Mouse (Mus musculus): Measurements from ENCODE around the gene Gpld1. TPM values are rescaled to one million over a fixed set of nuclear protein-coding genes. Genes with fewer than 3 reads are reported as not detected.

Gpld1 gene
- total and polyA plus RNA-seq, 3 experiments, result 0.01 to 0.22 TPM; not detected in 1

GRCm38 (mm10) chr13:24955091-24955490, 12.1 kb downstream of the Gpld1 start:
- H3K9me3 ChIP-seq (replicated peaks), result no peaks in the 10 kb centered on the region
- H3K27me3 ChIP-seq (ENCODE audit: insufficient read depth, low read length), result peaks cover 10% of the 10 kb centered on the region
- H3K4me3 ChIP-seq (ENCODE audit: low read depth, low read length), result no peak overlapping the region
- TF ChIP-seq TAL1 (conservative IDR thresholded peaks at IDR 0.05; ENCODE audit: low read depth, low read length) (no peak), GATA1 (IDR thresholded peaks at IDR 0.05; ENCODE audit: borderline replicate concordance, low read length) (no peak), CTCF (IDR thresholded peaks at IDR 0.05; ENCODE audit: low read depth, low read length) (no peak), GATA2 (IDR thresholded peaks at IDR 0.05; ENCODE audit: borderline replicate concordance, low read depth, low read length) (no peak), POLR2AphosphoS5 (IDR thresholded peaks at IDR 0.05; ENCODE audit: insufficient replicate concordance, low read depth, low read length) (no peak)
- ATAC-seq (ENCODE audit: extremely low read depth, insufficient number of reproducible peaks, low FRiP score, poor library complexity, severe bottlenecking) (no peak), DNase-seq (ENCODE audit: low spot score) (no peak)
- H3K4me1 ChIP-seq (ENCODE audit: insufficient read depth, low read depth, low read length), result no peaks in the 10 kb centered on the region
- H3K36me3 ChIP-seq (replicated peaks), result no peaks in the 10 kb centered on the region

- Histone ChIP-seq H3K4me1 (ENCODE audit: insufficient read depth, low read depth, low read length) (no peaks in the 10 kb centered on the region), H3K4me3 (ENCODE audit: low read depth, low read length) (no peak overlapping the region), H3K9me3 (replicated peaks) (no peaks in the 10 kb centered on the region), H3K27me3 (ENCODE audit: insufficient read depth, low read length) (peaks cover 10% of the 10 kb centered on the region), H3K36me3 (replicated peaks) (no peaks in the 10 kb centered on the region)
- no peak for DNase-seq (ENCODE audit: low spot score)
- ATAC-seq (ENCODE audit: extremely low read depth, insufficient number of reproducible peaks, low FRiP score, poor library complexity, severe bottlenecking), result no peak
- no peak for TF ChIP-seq GATA2 (IDR thresholded peaks at IDR 0.05; ENCODE audit: borderline replicate concordance, low read depth, low read length)
- no peak for TF ChIP-seq CTCF (IDR thresholded peaks at IDR 0.05; ENCODE audit: low read depth, low read length)
- TF ChIP-seq GATA1 (IDR thresholded peaks at IDR 0.05; ENCODE audit: borderline replicate concordance, low read length), result no peak
- TF ChIP-seq POLR2AphosphoS5 (IDR thresholded peaks at IDR 0.05; ENCODE audit: insufficient replicate concordance, low read depth, low read length), result no peak
- no peak for TF ChIP-seq TAL1 (conservative IDR thresholded peaks at IDR 0.05; ENCODE audit: low read depth, low read length)
Observed at GRCm38 (mm10) chr13:24955500-24955899, 12.5 kb downstream of the Gpld1 start.

GRCm38 (mm10) chr13:24958671-24959070, 15.7 kb downstream of the Gpld1 start:
- Histone ChIP-seq H3K36me3 (replicated peaks) (no peaks in the 10 kb centered on the region), H3K9me3 (replicated peaks) (no peaks in the 10 kb centered on the region), H3K27me3 (ENCODE audit: insufficient read depth, low read length) (peaks cover 5% of the 10 kb centered on the region), H3K4me3 (ENCODE audit: low read depth, low read length) (no peak overlapping the region), H3K4me1 (ENCODE audit: insufficient read depth, low read depth, low read length) (no peaks in the 10 kb centered on the region)
- no peak for ATAC-seq (ENCODE audit: extremely low read depth, insufficient number of reproducible peaks, low FRiP score, poor library complexity, severe bottlenecking)
- no peak for TF ChIP-seq CTCF (IDR thresholded peaks at IDR 0.05; ENCODE audit: low read depth, low read length)
- TF ChIP-seq GATA1 (IDR thresholded peaks at IDR 0.05; ENCODE audit: borderline replicate concordance, low read length), result no peak
- no peak for TF ChIP-seq GATA2 (IDR thresholded peaks at IDR 0.05; ENCODE audit: borderline replicate concordance, low read depth, low read length)
- no peak for TF ChIP-seq POLR2AphosphoS5 (IDR thresholded peaks at IDR 0.05; ENCODE audit: insufficient replicate concordance, low read depth, low read length)
- TF ChIP-seq TAL1 (conservative IDR thresholded peaks at IDR 0.05; ENCODE audit: low read depth, low read length), result no peak
- DNase-seq (ENCODE audit: low spot score), result no peak

- no peaks in the 10 kb centered on the region for H3K36me3 ChIP-seq (replicated peaks)
- H3K4me3 ChIP-seq (ENCODE audit: low read depth, low read length), result no peak overlapping the region
- no peak for TF ChIP-seq TAL1 (conservative IDR thresholded peaks at IDR 0.05; ENCODE audit: low read depth, low read length)
- no peak for TF ChIP-seq POLR2AphosphoS5 (IDR thresholded peaks at IDR 0.05; ENCODE audit: insufficient replicate concordance, low read depth, low read length)
- TF ChIP-seq CTCF (IDR thresholded peaks at IDR 0.05; ENCODE audit: low read depth, low read length), result no peak
- TF ChIP-seq GATA1 (IDR thresholded peaks at IDR 0.05; ENCODE audit: borderline replicate concordance, low read length), result no peak
- no peak for TF ChIP-seq GATA2 (IDR thresholded peaks at IDR 0.05; ENCODE audit: borderline replicate concordance, low read depth, low read length)
- peaks cover 5% of the 10 kb centered on the region for H3K27me3 ChIP-seq (ENCODE audit: insufficient read depth, low read length)
- ATAC-seq (ENCODE audit: extremely low read depth, insufficient number of reproducible peaks, low FRiP score, poor library complexity, severe bottlenecking) (no peak), DNase-seq (ENCODE audit: low spot score) (no peak)
- H3K9me3 ChIP-seq (replicated peaks), result no peaks in the 10 kb centered on the region
- no peaks in the 10 kb centered on the region for H3K4me1 ChIP-seq (ENCODE audit: insufficient read depth, low read depth, low read length)
Observed at GRCm38 (mm10) chr13:24960084-24960483, 17.1 kb downstream of the Gpld1 start.

GRCm38 (mm10) chr13:24962119-24962518, 19.2 kb downstream of the Gpld1 start:
- ATAC-seq (ENCODE audit: extremely low read depth, insufficient number of reproducible peaks, low FRiP score, poor library complexity, severe bottlenecking) (no peak), DNase-seq (ENCODE audit: low spot score) (no peak)
- Histone ChIP-seq H3K4me3 (ENCODE audit: low read depth, low read length) (no peak overlapping the region), H3K27me3 (ENCODE audit: insufficient read depth, low read length) (peaks cover 5% of the 10 kb centered on the region), H3K4me1 (ENCODE audit: insufficient read depth, low read depth, low read length) (no peaks in the 10 kb centered on the region), H3K36me3 (replicated peaks) (no peaks in the 10 kb centered on the region), H3K9me3 (replicated peaks) (no peaks in the 10 kb centered on the region)
- TF ChIP-seq GATA2 (IDR thresholded peaks at IDR 0.05; ENCODE audit: borderline replicate concordance, low read depth, low read length), result no peak
- no peak for TF ChIP-seq GATA1 (IDR thresholded peaks at IDR 0.05; ENCODE audit: borderline replicate concordance, low read length)
- no peak for TF ChIP-seq TAL1 (conservative IDR thresholded peaks at IDR 0.05; ENCODE audit: low read depth, low read length)
- no peak for TF ChIP-seq POLR2AphosphoS5 (IDR thresholded peaks at IDR 0.05; ENCODE audit: insufficient replicate concordance, low read depth, low read length)
- no peak for TF ChIP-seq CTCF (IDR thresholded peaks at IDR 0.05; ENCODE audit: low read depth, low read length)

GRCm38 (mm10) chr13:24965130-24965845, 22.3 kb downstream of the Gpld1 start:
- ATAC-seq (ENCODE audit: extremely low read depth, insufficient number of reproducible peaks, low FRiP score, poor library complexity, severe bottlenecking) (no peak), DNase-seq (ENCODE audit: low spot score) (no peak)
- Histone ChIP-seq H3K4me3 (ENCODE audit: low read depth, low read length) (no peak overlapping the region), H3K36me3 (replicated peaks) (no peaks in the 10 kb centered on the region), H3K4me1 (ENCODE audit: insufficient read depth, low read depth, low read length) (no peaks in the 10 kb centered on the region), H3K9me3 (replicated peaks) (no peaks in the 10 kb centered on the region), H3K27me3 (ENCODE audit: insufficient read depth, low read length) (peaks cover 5% of the 10 kb centered on the region)
- TF ChIP-seq GATA1 (IDR thresholded peaks at IDR 0.05; ENCODE audit: borderline replicate concordance, low read length) (no peak), POLR2AphosphoS5 (IDR thresholded peaks at IDR 0.05; ENCODE audit: insufficient replicate concordance, low read depth, low read length) (no peak), TAL1 (conservative IDR thresholded peaks at IDR 0.05; ENCODE audit: low read depth, low read length) (no peak)

All from G1E (cell line).